Mouse (Mus musculus): Measurements from ENCODE around the gene Exosc5.

Exosc5 gene

GRCm38 (mm10) chr7:25719761-25720610 lies 61.0 kb downstream of the Exosc5 start:
- in situ Hi-C loops (cut with MboI; ENCODE audit: unreplicated experiment in 2 of 2): loop anchor here (5.0 to 25.0 kb wide), 5 partner anchors 38 to 1158 kb away; partner anchors contain the start of genes B3gnt8 (in 1 of the 2), B9d2 (in 1 of the 2), Cd79a (in 1 of the 2) and Ceacam1 (in 1 of the 2)

GRCm38 (mm10) chr7:25720760-25721159 lies 61.8 kb downstream of the Exosc5 start:
- in situ Hi-C loops (cut with MboI; ENCODE audit: unreplicated experiment in 2 of 2): loop anchor here (25.0 kb wide), 3 partner anchors 233 to 1158 kb away; partner anchors contain the start of genes Cd79a (in 1 of the 2), Ceacam1 (in 1 of the 2) and Rps19 (in 1 of the 2)

Data from v-Abl transformed pro-B cells (cell line).